Mouse (Mus musculus): ENCODE measurements at regions not wholly inside any gene's neighbourhood (a gene's known extent, or its start where the extent isn't known, plus 50 kb on each side); places are given as distances from the start of the nearest gene placed in this dataset.

GRCm38 (mm10) chr6:20761300-20761699, 454.0 kb upstream of the Kcnd2 start:
- no peak overlapping the region for H3K4me2 ChIP-seq (ENCODE audit: low read length)
- H3K9ac ChIP-seq (ENCODE audit: low read depth, low read length), result no peak overlapping the region
- no peaks in the 10 kb centered on the region for H3K4me1 ChIP-seq (ENCODE audit: control insufficient read depth, insufficient read depth, low read depth, low read length)
- no peaks in the 10 kb centered on the region for H3K36me3 ChIP-seq (ENCODE audit: control insufficient read depth, insufficient read depth, low read length)
- H3K27me3 ChIP-seq (replicated peaks; ENCODE audit: control insufficient read depth, insufficient read depth, low read length), result no peaks in the 10 kb centered on the region
- WGBS, result 75% methylated on average over 1 of the region's 1 CpGs
- H3K4me3 ChIP-seq (ENCODE audit: low read length), result no peak overlapping the region
- no peak overlapping the region for H3K27ac ChIP-seq (ENCODE audit: low read depth, low read length)
- H3K9me3 ChIP-seq (ENCODE audit: control insufficient read depth, low read length), result no peaks in the 10 kb centered on the region
- no peak for ATAC-seq

GRCm38 (mm10) chr6:20775872-20776271, 439.4 kb upstream of the Kcnd2 start:
- H3K36me3 ChIP-seq (ENCODE audit: control insufficient read depth, insufficient read depth, low read length), result no peaks in the 10 kb centered on the region
- no peaks in the 10 kb centered on the region for H3K9me3 ChIP-seq (ENCODE audit: control insufficient read depth, low read length)
- H3K9ac ChIP-seq (ENCODE audit: low read depth, low read length), result no peak overlapping the region
- no peak overlapping the region for H3K4me2 ChIP-seq (ENCODE audit: low read length)
- H3K4me3 ChIP-seq (ENCODE audit: low read length), result no peak overlapping the region
- no peaks in the 10 kb centered on the region for H3K4me1 ChIP-seq (ENCODE audit: control insufficient read depth, insufficient read depth, low read depth, low read length)
- 80% methylated on average over 1 of the region's 1 CpGs for WGBS
- no peak overlapping the region for H3K27ac ChIP-seq (ENCODE audit: low read depth, low read length)
- no peak for ATAC-seq
- no peaks in the 10 kb centered on the region for H3K27me3 ChIP-seq (replicated peaks; ENCODE audit: control insufficient read depth, insufficient read depth, low read length)
